Mouse (Mus musculus) erythroid progenitor cell, adult 5-6 weeks (primary cell): ENCODE measurements around the gene Neurod1. TPM values are rescaled to one million over a fixed set of nuclear protein-coding genes. Genes with fewer than 3 reads are reported as not detected.

ENCODE experiments used
- ATAC-seq: replicated peaks from 2 replicates; pipeline ENCODE4 v1.8.0; 2016; ENCODE audit warnings: moderate number of reproducible peaks, mild to moderate bottlenecking, moderate TSS enrichment, inconsistent platforms; ENCODE audit not compliant: poor library complexity, low FRiP score, severe bottlenecking
- total RNA-seq, 2 experiments: library from RNA; stranded (forward) in 1 of 2; stranded (reverse) in 1 of 2; fragments of 150-400 nt in 1 of 2; fragments of 186-747, 209-891 nt in 1 of 2; gene quantifications; 2 replicates each; pipeline versions ENCODE4 v1.2.3 to v1.2.4; 2015 to 2017; ENCODE audit warnings: low replicate concordance in 2 of 2

The Neurod1 gene
- total RNA-seq, 2 experiments from 2014 or later, result not detected

GRCm38 (mm10) chr2:79443861-79444620, 12.5 kb downstream of the Neurod1 start:
- no peak for ATAC-seq

- ATAC-seq, result no peak
Observed at GRCm38 (mm10) chr2:79443401-79443800, 13.2 kb downstream of the Neurod1 start.

- ATAC-seq, result no peak
Observed at GRCm38 (mm10) chr2:79442906-79443305, 13.6 kb downstream of the Neurod1 start.

GRCm38 (mm10) chr2:79442227-79442626, 14.3 kb downstream of the Neurod1 start:
- no peak for ATAC-seq

- ATAC-seq, result no peak
Observed at GRCm38 (mm10) chr2:79430061-79430460, 26.5 kb downstream of the Neurod1 start.

DNA sequence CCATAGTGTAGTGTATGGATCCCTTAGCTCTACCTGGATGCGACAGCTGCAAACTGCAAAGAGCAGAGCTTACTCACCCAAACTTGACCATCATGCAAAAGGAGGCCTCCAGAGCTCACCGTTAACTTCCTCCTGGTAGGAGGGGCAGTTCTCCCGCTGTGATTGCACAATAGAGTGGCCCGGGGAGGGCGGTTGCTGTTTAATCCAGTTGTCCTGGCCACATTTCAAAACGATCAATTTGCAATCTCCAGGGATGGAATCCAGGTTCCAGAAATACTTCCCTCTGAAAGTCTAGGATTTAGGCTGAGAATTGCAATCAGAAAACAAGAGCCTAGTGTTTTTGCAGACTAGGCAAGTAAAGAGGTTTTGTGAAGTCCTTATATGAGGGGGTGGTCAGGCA, 26.9 kb downstream of the Neurod1 start:
- ATAC-seq, result no peak

DNA sequence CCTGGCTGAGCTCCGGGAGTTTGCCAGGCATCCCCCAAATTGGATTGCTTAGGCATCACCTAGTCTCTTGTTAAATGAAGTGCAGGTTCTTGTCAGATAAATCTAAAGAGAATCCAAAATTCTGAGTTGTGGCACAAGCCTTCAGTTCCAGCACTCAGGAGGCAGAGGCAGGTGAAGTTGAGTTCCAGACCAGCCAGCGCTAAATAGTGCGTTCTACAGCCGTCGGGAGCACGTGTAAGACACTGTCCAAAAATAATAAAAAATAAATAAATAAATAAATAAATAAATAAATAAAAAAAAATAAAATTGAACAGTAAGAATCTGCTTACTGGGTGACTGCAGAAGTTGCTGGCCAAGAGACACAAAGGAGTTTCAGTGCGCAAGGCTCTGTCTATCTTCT, 27.4 kb downstream of the Neurod1 start:
- no peak for ATAC-seq

- ATAC-seq, result no peak
Observed at GRCm38 (mm10) chr2:79428569-79429104, 27.9 kb downstream of the Neurod1 start.

GRCm38 (mm10) chr2:79428022-79428421, 28.5 kb downstream of the Neurod1 start:
- ATAC-seq, result no peak

DNA sequence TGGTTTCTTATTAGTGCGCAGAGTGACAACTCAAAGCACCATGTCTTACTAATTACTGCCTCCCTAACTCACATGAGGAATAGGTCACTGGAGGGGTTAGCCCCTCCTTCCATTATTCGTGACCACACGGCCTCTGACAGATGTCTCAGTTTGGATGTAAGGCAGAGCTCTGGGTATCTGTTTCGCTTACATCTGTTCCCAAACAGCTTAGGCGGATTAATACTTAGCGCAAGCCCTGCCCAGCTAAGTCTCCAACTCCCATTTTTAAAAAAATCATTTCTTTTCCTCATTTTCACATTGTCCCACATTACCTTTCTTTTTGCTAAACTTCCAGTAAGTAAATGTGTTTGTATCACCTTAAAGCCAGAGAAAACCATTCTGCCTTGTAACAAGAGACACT, 34.9 kb downstream of the Neurod1 start:
- no peak for ATAC-seq

- no peak for ATAC-seq
Observed at GRCm38 (mm10) chr2:79414505-79414904, 42.0 kb downstream of the Neurod1 start.

DNA sequence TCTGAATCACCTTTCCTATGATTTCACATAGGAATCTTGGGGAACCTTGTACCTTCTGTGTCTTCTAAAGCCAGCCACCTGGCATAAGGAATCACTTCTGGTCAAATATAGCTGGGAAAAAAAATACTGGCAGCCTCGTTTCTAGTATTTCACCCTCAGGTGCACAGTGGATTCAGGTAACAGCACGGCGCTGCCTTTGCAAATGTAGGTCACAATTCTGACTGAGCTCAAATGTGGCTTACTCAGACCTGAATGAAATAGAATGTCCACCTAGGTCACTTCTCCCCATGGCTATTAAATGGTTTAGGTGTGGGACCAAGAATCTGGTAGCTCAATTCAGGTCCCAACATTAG, 45.7 kb downstream of the Neurod1 start:
- ATAC-seq, result no peak

DNA sequence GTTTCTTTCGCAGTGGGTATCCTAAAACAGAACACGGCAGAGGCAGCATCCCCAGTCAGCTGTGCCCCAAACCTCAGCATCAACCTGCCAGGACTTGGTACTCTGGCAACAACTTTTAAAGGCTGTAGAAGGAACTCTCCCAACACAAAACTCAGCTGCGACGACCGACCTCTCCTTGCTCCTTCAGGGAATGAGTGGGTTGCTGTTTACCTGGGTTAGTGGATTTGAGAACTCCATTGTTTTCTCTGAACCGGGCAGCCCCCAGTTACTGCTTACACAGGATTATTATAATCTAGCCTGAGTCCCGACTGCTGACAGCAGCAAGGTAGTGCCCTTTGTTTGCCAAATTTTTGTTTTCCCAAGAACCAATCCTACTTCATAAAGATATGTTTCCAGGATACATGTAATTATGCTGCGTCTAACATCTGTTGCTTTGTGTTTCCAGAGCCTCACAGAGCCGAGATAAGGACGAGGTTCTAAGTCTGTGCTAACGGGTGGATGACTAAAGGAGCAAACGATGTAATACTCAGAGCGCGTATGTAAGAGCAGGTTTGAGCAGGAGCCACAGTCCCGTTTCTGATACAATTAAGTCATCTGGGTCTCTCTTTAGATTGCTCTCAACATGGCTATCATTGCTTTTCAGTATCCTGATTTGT, 46.2 kb downstream of the Neurod1 start:
- no peak for ATAC-seq

GRCm38 (mm10) chr2:79405661-79406405, 50.7 kb downstream of the Neurod1 start:
- no peak for ATAC-seq

Other genes starting within 250 kb of the Neurod1 start
- gene Itga4, start 201.3 kb downstream of the Neurod1 start, total RNA-seq (2015; ENCODE audit: low replicate concordance), result 282 and 314 TPM in 2 replicates
- 314 and 331 TPM in 2 replicates for gene Itga4, start 201.3 kb downstream of the Neurod1 start, total RNA-seq (2017; ENCODE audit: low replicate concordance)
- 2.9 and 3.6 TPM in 2 replicates for gene Cerkl, start within 50 bp of the Neurod1 start, total RNA-seq (2015; ENCODE audit: low replicate concordance)
- 4.3 and 10.5 TPM in 2 replicates for gene Cerkl, start within 50 bp of the Neurod1 start, total RNA-seq (2017; ENCODE audit: low replicate concordance)
- 3.6 and 8.8 TPM in 2 replicates for gene Itprid2, start 178.6 kb upstream of the Neurod1 start, total RNA-seq (2015; ENCODE audit: low replicate concordance)
- 2.7 and 4.3 TPM in 2 replicates for gene Itprid2, start 178.6 kb upstream of the Neurod1 start, total RNA-seq (2017; ENCODE audit: low replicate concordance)